Mouse (Mus musculus): ENCODE data around the gene Blzf1.

The Blzf1 gene

DNA sequence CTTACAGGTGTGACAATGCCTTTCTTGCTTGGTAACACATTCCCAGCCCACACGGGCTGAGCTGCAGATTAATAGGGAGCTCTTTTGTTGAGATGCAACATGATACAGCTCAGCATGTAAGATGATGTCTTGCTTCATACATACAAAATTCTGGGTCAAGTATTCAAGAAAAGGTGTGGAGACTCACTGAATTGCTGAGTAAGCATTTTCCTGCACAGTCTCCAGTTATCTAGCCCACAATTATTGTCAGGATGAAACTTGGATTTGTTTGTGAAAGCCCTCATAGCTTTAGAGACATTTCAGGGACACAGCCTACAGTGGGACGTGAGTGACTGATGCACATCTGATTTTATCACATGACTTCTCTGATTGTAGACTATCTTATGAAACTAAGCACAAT lies 65.8 kb downstream of the Blzf1 start:
- in situ Hi-C loops (cut with MboI, MseI), result no loop called here
